Mouse (Mus musculus): Measurements from ENCODE around the gene Clta. TPM values are rescaled to one million over a fixed set of nuclear protein-coding genes. Genes with fewer than 3 reads are reported as not detected.

Clta gene
- polyA plus RNA-seq, 1 experiment from 2014 or later: 262 TPM

Other genes starting within 250 kb of the Clta start
- not detected in 2 replicates for gene Olfr159, start 233.4 kb upstream of the Clta start, polyA plus RNA-seq (2015; fragmentation: Nextera tagmentation; extraction: Ambion mirVana)
- not detected in 2 replicates for gene Olfr156, start 180.6 kb upstream of the Clta start, polyA plus RNA-seq (2015; fragmentation: Nextera tagmentation; extraction: Ambion mirVana)
- gene Olfr157, start 164.3 kb upstream of the Clta start, polyA plus RNA-seq (2015; fragmentation: Nextera tagmentation; extraction: Ambion mirVana): not detected in 2 replicates
- gene Olfr155, start 152.9 kb upstream of the Clta start, polyA plus RNA-seq (2015; fragmentation: Nextera tagmentation; extraction: Ambion mirVana): not detected in 2 replicates
- 4.4 and 4.8 TPM in 2 replicates for gene Reck, start 128.9 kb upstream of the Clta start, polyA plus RNA-seq (2015; fragmentation: Nextera tagmentation; extraction: Ambion mirVana)
- 37.1 and 38.7 TPM in 2 replicates for gene Glipr2, start 47.1 kb upstream of the Clta start, polyA plus RNA-seq (2015; fragmentation: Nextera tagmentation; extraction: Ambion mirVana)
- not detected in 2 replicates for gene Ccin, start 21.0 kb upstream of the Clta start, polyA plus RNA-seq (2015; fragmentation: Nextera tagmentation; extraction: Ambion mirVana)
- 18.0 and 19.3 TPM in 2 replicates for gene Gne, start 79.7 kb downstream of the Clta start, polyA plus RNA-seq (2015; fragmentation: Nextera tagmentation; extraction: Ambion mirVana)
- gene Rnf38, start 229.3 kb downstream of the Clta start, polyA plus RNA-seq (2015; fragmentation: Nextera tagmentation; extraction: Ambion mirVana): 40.1 and 43.1 TPM in 2 replicates

Data from forebrain, embryonic 13.5 days (tissue).